Mouse (Mus musculus) ES-E14 (cell line): ENCODE results near the gene Dennd4a.

Experiments used
- CHD2 ChIP-seq: IDR thresholded peaks from 2 replicates; pipeline ENCODE4 v1.6.1; 2014; ENCODE audit warnings: mild to moderate bottlenecking, low read depth, low read length, inconsistent platforms
- HCFC1 ChIP-seq: IDR thresholded peaks from 2 replicates; pipeline ENCODE4 v1.6.1; 2012; ENCODE audit warnings: low read length, inconsistent platforms, borderline replicate concordance; ENCODE audit not compliant: insufficient read depth
- MAFK ChIP-seq: IDR thresholded peaks from 2 replicates; pipeline ENCODE4 v1.6.1; 2014; ENCODE audit warnings: mild to moderate bottlenecking, low read depth, low read length, inconsistent platforms; ENCODE audit not compliant: insufficient read depth
- ZC3H11A ChIP-seq: IDR thresholded peaks from 2 replicates; pipeline ENCODE4 v1.6.1; 2012; ENCODE audit warnings: low read depth, mild to moderate bottlenecking, inconsistent platforms, low read length, borderline replicate concordance
- ZNF384 ChIP-seq: IDR thresholded peaks from 2 replicates; pipeline ENCODE4 v1.6.1; 2012; ENCODE audit warnings: low read depth, low read length, inconsistent platforms

- TF ChIP-seq ZC3H11A, result no peak
- no peak for TF ChIP-seq HCFC1
- TF ChIP-seq ZNF384, result no peak
- TF ChIP-seq MAFK, result no peak
- TF ChIP-seq CHD2, result no peak
Observed at GRCm38 (mm10) chr9:64943997-64944396, 132.9 kb downstream of the Dennd4a start.
